Mouse (Mus musculus): ENCODE measurements around the gene S100a3.

GRCm38 (mm10) chr3:90614148-90614530, 53.8 kb downstream of the S100a3 start:
- TF ChIP-seq ZNF384 (IDR thresholded peaks at IDR 0.05; ENCODE audit: low read depth, low read length) (no peak), MAFK (IDR thresholded peaks at IDR 0.05; ENCODE audit: insufficient read depth, low read depth, low read length) (no peak), ZC3H11A (IDR thresholded peaks at IDR 0.05; ENCODE audit: borderline replicate concordance, low read depth, low read length) (no peak), HCFC1 (IDR thresholded peaks at IDR 0.05; ENCODE audit: borderline replicate concordance, insufficient read depth, low read length) (no peak), CHD2 (IDR thresholded peaks at IDR 0.05; ENCODE audit: low read depth, low read length) (no peak)
